Mouse (Mus musculus): ENCODE data around the gene Fopnl. TPM values are rescaled to one million over a fixed set of nuclear protein-coding genes. Genes with fewer than 3 reads are reported as not detected.

The Fopnl gene
- polyA plus RNA-seq, 1 experiment from 2014 or later: 56.6 TPM

DNA sequence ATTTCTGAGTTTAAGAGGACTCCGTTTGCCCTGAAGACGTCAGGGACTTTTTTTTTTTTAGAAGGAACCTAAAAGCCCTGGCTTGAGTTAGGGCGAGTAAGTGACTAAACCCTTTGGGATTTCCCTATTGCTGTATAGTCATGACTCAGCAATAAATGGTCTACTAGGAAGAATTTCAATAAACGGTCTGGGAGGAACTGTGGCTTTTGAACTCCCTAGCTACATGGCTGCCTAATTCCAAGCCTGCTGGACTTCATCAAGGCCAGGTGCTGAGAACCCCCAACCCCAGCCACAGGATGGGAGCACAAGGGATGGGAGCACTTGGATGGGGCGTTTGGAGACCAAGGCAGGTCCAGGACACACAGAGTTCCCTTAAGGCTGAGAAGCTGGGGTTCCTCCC is 35.5 kb upstream of the Fopnl start:
- H3K27me3 ChIP-seq: no peaks in the 10 kb centered on the region
- no peak for TF ChIP-seq CTCF (IDR thresholded peaks at IDR 0.05)
- ChIA-PET POLR2A (no interaction called here), CTCF (no interaction called here)
- no peak for DNase-seq (ENCODE audit: low read depth, low spot score)
- in situ Hi-C loops (cut with MboI; ENCODE audit: low pct_unique_long_range_greater_than_20kb): no loop called here
- ATAC-seq: peak; percentile 82

DNA sequence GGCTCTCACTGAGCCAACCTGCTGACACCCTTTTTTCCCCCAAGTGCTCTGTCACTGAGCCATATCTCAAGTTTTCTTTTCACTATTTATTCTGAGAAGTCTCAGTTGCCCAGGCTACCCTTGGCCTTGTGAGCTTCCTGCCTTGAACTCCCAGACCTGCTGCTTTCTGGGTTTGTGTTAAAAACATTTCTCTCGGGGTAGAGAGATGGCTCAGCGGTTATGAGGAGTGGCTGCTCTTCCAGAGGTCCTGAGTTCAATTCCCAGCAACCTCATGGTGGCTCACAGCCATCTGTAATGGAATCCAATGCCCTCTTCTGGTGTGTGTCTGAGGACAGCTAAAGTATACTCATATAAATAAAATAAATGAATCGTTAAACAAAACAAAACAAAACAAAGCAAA is 35.0 kb upstream of the Fopnl start:
- POLR2A ChIA-PET: no interaction called here
- in situ Hi-C loops (cut with MboI; ENCODE audit: low pct_unique_long_range_greater_than_20kb): no loop called here
- ATAC-seq (no peak), DNase-seq (ENCODE audit: low read depth, low spot score) (no peak)
- TF ChIP-seq CTCF (IDR thresholded peaks at IDR 0.05): no peak
- CTCF ChIA-PET: no interaction called here
- no peaks in the 10 kb centered on the region for H3K27me3 ChIP-seq

- ChIA-PET CTCF (no interaction called here), POLR2A (no interaction called here)
- ATAC-seq (no peak), DNase-seq (ENCODE audit: low read depth, low spot score) (no peak)
- H3K27me3 ChIP-seq: no peaks in the 10 kb centered on the region
- no peak for TF ChIP-seq CTCF (IDR thresholded peaks at IDR 0.05)
- in situ Hi-C loops (cut with MboI; ENCODE audit: low pct_unique_long_range_greater_than_20kb): no loop called here
Measured at GRCm38 (mm10) chr16:14351571-14351970, 34.4 kb upstream of the Fopnl start.

- DNase-seq (ENCODE audit: low read depth, low spot score) (no peak), ATAC-seq (no peak)
- H3K27me3 ChIP-seq: no peaks in the 10 kb centered on the region
- ChIA-PET POLR2A (no interaction called here), CTCF (no interaction called here)
- TF ChIP-seq CTCF (IDR thresholded peaks at IDR 0.05): no peak
- in situ Hi-C loops (cut with MboI; ENCODE audit: low pct_unique_long_range_greater_than_20kb): no loop called here
Measured at GRCm38 (mm10) chr16:14344967-14345366, 27.8 kb upstream of the Fopnl start.

DNA sequence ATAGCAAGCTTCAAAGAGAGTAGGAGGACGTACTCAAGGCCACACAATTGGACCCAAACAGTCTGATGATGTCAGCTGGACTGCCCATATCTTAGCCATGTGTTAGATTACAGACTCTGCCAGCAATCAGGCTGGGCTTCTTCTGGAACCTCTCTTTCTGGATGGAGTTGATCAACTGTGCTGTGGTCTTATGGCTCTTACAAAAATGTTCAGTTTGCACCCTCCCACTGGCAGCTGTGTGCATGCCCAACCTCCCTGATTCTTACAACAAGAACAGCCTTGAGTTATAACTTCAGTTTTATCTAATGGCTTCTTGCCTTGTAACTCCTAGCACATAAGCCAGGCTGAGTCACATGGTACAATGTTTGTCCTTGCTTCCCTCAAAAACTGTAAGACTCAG is 11.0 kb upstream of the Fopnl start:
- in situ Hi-C loops (cut with MboI; ENCODE audit: low pct_unique_long_range_greater_than_20kb): no loop called here

GRCm38 (mm10) chr16:14320494-14320893 is 3.3 kb upstream of the Fopnl start:
- DNase-seq (ENCODE audit: low read depth, low spot score) (no peak), ATAC-seq (no peak)
- TF ChIP-seq CTCF (IDR thresholded peaks at IDR 0.05): no peak
- CTCF ChIA-PET: no interaction called here
- POLR2A ChIA-PET: no interaction called here
- in situ Hi-C loops (cut with MboI; ENCODE audit: low pct_unique_long_range_greater_than_20kb): no loop called here
- H3K27me3 ChIP-seq: no peaks in the 10 kb centered on the region

More for the DNA sequence above, 11.0 kb upstream of the Fopnl start:
- ChIA-PET CTCF (no interaction called here), POLR2A (no interaction called here)
- H3K27me3 ChIP-seq: no peaks in the 10 kb centered on the region
- ATAC-seq (no peak), DNase-seq (ENCODE audit: low read depth, low spot score) (no peak)
- TF ChIP-seq CTCF (IDR thresholded peaks at IDR 0.05): no peak

- in situ Hi-C loops (cut with MboI; ENCODE audit: low pct_unique_long_range_greater_than_20kb): no loop called here
- no peak for TF ChIP-seq CTCF (IDR thresholded peaks at IDR 0.05)
- no peak for ATAC-seq
- H3K27me3 ChIP-seq: no peaks in the 10 kb centered on the region
- no peak for DNase-seq (ENCODE audit: low read depth, low spot score)
- POLR2A ChIA-PET: no interaction called here
- CTCF ChIA-PET: no interaction called here
Measured at GRCm38 (mm10) chr16:14319681-14320080, 2.5 kb upstream of the Fopnl start.

DNA sequence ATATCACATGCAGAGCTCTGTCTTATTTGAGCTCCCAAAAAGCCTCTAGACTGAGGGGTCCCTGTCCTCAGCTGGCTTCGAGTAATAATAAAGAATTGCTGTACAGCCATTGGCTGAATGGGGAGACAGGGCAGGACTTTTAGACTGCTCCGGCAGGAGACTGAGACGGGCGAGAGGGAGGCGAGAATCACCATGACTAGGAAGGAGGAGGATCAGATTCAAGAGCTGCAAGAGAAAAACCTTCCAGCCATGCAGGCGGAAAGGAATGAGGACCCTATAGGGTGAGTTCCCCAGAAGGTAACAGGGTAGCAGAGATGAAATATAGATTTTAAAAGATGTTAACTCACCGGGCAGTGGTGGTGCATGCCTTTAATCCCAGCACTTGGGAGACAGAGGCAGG is 4.3 kb downstream of the Fopnl start:
- DNase-seq (ENCODE audit: low read depth, low spot score) (no peak), ATAC-seq (no peak)
- ChIA-PET POLR2A (no interaction called here), CTCF (interaction anchor here (1.6 kb wide), 1 partner anchor 76 kb away, joined by 6 read pairs; no protein-coding TSS in a partner anchor)
- TF ChIP-seq CTCF (IDR thresholded peaks at IDR 0.05): no peak
- H3K27me3 ChIP-seq: no peaks in the 10 kb centered on the region
- in situ Hi-C loops (cut with MboI; ENCODE audit: low pct_unique_long_range_greater_than_20kb): no loop called here

GRCm38 (mm10) chr16:14311371-14311770 is 5.8 kb downstream of the Fopnl start:
- peak; percentile 95 for TF ChIP-seq CTCF (IDR thresholded peaks at IDR 0.05)
- in situ Hi-C loops (cut with MboI; ENCODE audit: low pct_unique_long_range_greater_than_20kb): no loop called here
- POLR2A ChIA-PET: interaction anchor here (1.2 kb wide), 1 partner anchor 50 kb away, joined by 5 read pairs; the partner anchor contains the start of gene Abcc1
- H3K27me3 ChIP-seq: no peaks in the 10 kb centered on the region
- CTCF ChIA-PET: interaction anchor here (0.8 to 1.9 kb wide), 3 partner anchors 10 to 335 kb away, joined by 3 to 8 read pairs (median 3); no protein-coding TSS in a partner anchor
- ATAC-seq (no peak), DNase-seq (ENCODE audit: low read depth, low spot score) (no peak)

DNA sequence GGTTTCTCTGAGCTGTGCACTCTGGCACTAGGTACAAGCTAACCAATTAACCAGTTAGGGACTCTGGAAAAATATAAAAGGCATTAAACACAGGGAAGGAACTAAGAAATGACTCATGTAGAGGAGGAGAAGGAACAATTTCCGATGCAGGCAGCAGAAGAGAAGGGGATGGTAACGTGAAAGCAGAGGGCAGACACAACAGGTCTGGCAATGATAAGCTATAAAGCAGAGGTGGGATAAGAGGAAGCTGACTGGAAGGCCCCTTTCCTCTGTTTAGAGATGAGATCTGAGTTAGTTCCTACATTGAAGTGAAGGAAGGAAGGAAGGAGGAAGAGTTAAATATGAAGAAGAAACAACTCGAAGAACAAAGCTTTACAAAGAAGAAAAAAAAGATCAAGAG is 7.4 kb downstream of the Fopnl start:
- no peak for ATAC-seq
- POLR2A ChIA-PET: no interaction called here
- H3K27me3 ChIP-seq: no peaks in the 10 kb centered on the region
- in situ Hi-C loops (cut with MboI; ENCODE audit: low pct_unique_long_range_greater_than_20kb): no loop called here
- no peak for DNase-seq (ENCODE audit: low read depth, low spot score)
- no peak for TF ChIP-seq CTCF (IDR thresholded peaks at IDR 0.05)
- CTCF ChIA-PET: interaction anchor here (1.9 kb wide), 1 partner anchor 8 kb away, joined by 8 read pairs; no protein-coding TSS in a partner anchor

GRCm38 (mm10) chr16:14308245-14309073 is 8.7 kb downstream of the Fopnl start:
- no peak for ATAC-seq
- DNase-seq (ENCODE audit: low read depth, low spot score): no peak
- ChIA-PET CTCF (interaction anchor here (0.9 to 1.1 kb wide), 3 partner anchors 10 to 153 kb away, joined by 3 read pairs; no protein-coding TSS in a partner anchor), POLR2A (no interaction called here)
- TF ChIP-seq CTCF (IDR thresholded peaks at IDR 0.05): no peak
- no peaks in the 10 kb centered on the region for H3K27me3 ChIP-seq
- in situ Hi-C loops (cut with MboI; ENCODE audit: low pct_unique_long_range_greater_than_20kb): no loop called here

Data from Patski (cell line).